Mouse (Mus musculus) forebrain, embryonic 10.5 days (tissue): ENCODE results near the gene Mllt10. TPM values are rescaled to one million over a fixed set of nuclear protein-coding genes. Genes with fewer than 3 reads are reported as not detected.

Experiments used
- DNase-seq: peaks from one replicate; pipeline ENCODE4 v3.0.0-alpha.2; 2017; ENCODE audit warnings: low spot score; ENCODE audit errors: extremely low spot score
- H3K27ac ChIP-seq: fragments of 300-500 bp; sonication (generic); 2 replicates; pipeline ENCODE4 v1.5.1; 2016; ENCODE audit warnings: mild to moderate bottlenecking
- H3K27me3 ChIP-seq: fragments of 300-500 bp; sonication (generic); 2 replicates; pipeline ENCODE4 v1.6.1; 2016; ENCODE audit warnings: mild to moderate bottlenecking; ENCODE audit not compliant: poor library complexity, severe bottlenecking
- H3K36me3 ChIP-seq: fragments of 300-500 bp; sonication (generic); replicated peaks from 2 replicates; pipeline ENCODE4 v1.6.1; 2016; ENCODE audit warnings: mild to moderate bottlenecking, moderate library complexity
- H3K4me1 ChIP-seq: fragments of 300-500 bp; sonication (generic); 2 replicates; pipeline ENCODE4 v1.6.1; 2016
- H3K4me3 ChIP-seq: fragments of 300-500 bp; sonication (generic); 2 replicates; pipeline ENCODE4 v1.5.1; 2016; ENCODE audit warnings: mild to moderate bottlenecking, moderate library complexity
- H3K9me3 ChIP-seq: fragments of 300-500 bp; sonication (generic); 2 replicates; pipeline ENCODE4 v1.6.1; 2016; ENCODE audit warnings: mild to moderate bottlenecking, moderate library complexity
- WGBS: fragments of 180-500 bp; shearing (Covaris S2); methylation state at CpG from one replicate; pipeline ENCODE4 v1.1.7; 2016; 5-methylcytosine and 5-hydroxymethylcytosine counted together
- polyA plus RNA-seq: library from polyadenylated mRNA; unstranded; fragments of >200 nt; fragmentation: Nextera tagmentation; extraction: Ambion mirVana; gene quantifications from 2 replicates; pipeline ENCODE4 v1.2.1, GENCODE M21; 2016

Mllt10 gene
- polyA plus RNA-seq, 1 experiment from 2014 or later = 65.0 TPM

DNA sequence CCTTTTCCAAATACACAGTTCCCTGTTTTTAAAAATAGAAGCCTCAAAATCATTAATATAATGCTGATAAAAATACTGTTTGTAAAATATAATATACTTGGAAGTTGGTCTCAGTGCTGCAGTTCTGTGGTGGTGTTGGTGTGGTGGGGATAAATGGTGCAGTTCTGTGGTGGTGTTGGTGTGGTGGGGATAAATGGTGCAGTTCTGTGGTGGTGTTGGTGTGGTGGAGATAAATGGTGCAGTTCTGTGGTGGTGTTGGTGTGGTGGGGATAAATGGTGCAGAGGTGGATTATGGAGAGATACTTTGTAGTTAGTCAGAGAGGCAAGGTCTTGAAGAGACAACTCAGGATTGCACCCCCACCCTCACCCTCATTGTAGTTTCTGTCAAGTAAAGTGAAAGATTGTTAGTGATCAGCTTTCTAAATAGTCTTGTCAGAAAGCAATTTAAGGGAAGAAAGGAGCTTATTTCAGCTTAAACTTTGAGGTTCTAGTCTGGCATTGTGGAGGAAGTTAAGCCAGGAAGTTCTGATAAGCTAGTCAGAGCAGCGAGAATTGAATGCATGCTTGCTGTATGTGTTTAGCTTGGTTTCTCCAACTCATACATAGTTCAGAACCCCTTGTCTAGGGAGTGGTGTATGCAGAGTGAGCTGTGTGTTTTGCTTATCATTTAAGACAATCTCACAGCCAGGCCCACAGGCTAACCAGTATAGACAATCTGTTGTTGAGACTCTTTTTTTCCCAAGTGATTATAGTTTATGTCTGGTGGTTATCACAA lies 114.3 kb downstream of the Mllt10 start:
- no peaks in the 10 kb centered on the region for H3K9me3 ChIP-seq
- DNase-seq = no peak
- 86% methylated on average over 1 of the region's 1 CpGs for WGBS
- no peak overlapping the region for H3K27ac ChIP-seq
- no peak overlapping the region for H3K4me3 ChIP-seq
- H3K27me3 ChIP-seq = no peaks in the 10 kb centered on the region
- no peaks in the 10 kb centered on the region for H3K4me1 ChIP-seq
- peaks cover 38% of the 10 kb centered on the region for H3K36me3 ChIP-seq

- WGBS = 52% methylated on average over 1 of the region's 1 CpGs
- H3K9me3 ChIP-seq = no peaks in the 10 kb centered on the region
- H3K27me3 ChIP-seq = no peaks in the 10 kb centered on the region
- H3K4me1 ChIP-seq = no peaks in the 10 kb centered on the region
- H3K4me3 ChIP-seq = no peak overlapping the region
- H3K27ac ChIP-seq = no peak overlapping the region
- no peak for DNase-seq
- peaks cover 69% of the 10 kb centered on the region for H3K36me3 ChIP-seq
Observed at GRCm38 (mm10) chr2:18175234-18175633, 120.2 kb downstream of the Mllt10 start.

GRCm38 (mm10) chr2:18176235-18176634 lies 121.2 kb downstream of the Mllt10 start:
- no peaks in the 10 kb centered on the region for H3K27me3 ChIP-seq
- WGBS = 91% methylated on average over 3 of the region's 3 CpGs
- H3K36me3 ChIP-seq = peaks cover 77% of the 10 kb centered on the region
- DNase-seq = no peak
- H3K27ac ChIP-seq = no peak overlapping the region
- no peaks in the 10 kb centered on the region for H3K9me3 ChIP-seq
- no peak overlapping the region for H3K4me3 ChIP-seq
- no peaks in the 10 kb centered on the region for H3K4me1 ChIP-seq

- WGBS = 95% methylated on average over 5 of the region's 5 CpGs
Observed at GRCm38 (mm10) chr2:18180323-18180722, 125.3 kb downstream of the Mllt10 start.

GRCm38 (mm10) chr2:18181631-18182030 lies 126.6 kb downstream of the Mllt10 start:
- 92% methylated on average over 3 of the region's 3 CpGs for WGBS
- H3K9me3 ChIP-seq = no peaks in the 10 kb centered on the region
- no peak overlapping the region for H3K4me3 ChIP-seq
- H3K27ac ChIP-seq = no peak overlapping the region
- peaks cover 88% of the 10 kb centered on the region for H3K36me3 ChIP-seq
- H3K27me3 ChIP-seq = no peaks in the 10 kb centered on the region
- no peak for DNase-seq
- H3K4me1 ChIP-seq = no peaks in the 10 kb centered on the region

More at GRCm38 (mm10) chr2:18180323-18180722, 125.3 kb downstream of the Mllt10 start:
- H3K4me3 ChIP-seq = no peak overlapping the region
- no peaks in the 10 kb centered on the region for H3K27me3 ChIP-seq
- DNase-seq = no peak
- H3K4me1 ChIP-seq = no peaks in the 10 kb centered on the region
- peaks cover 85% of the 10 kb centered on the region for H3K36me3 ChIP-seq
- H3K27ac ChIP-seq = no peak overlapping the region
- no peaks in the 10 kb centered on the region for H3K9me3 ChIP-seq

- H3K9me3 ChIP-seq = no peaks in the 10 kb centered on the region
- no peaks in the 10 kb centered on the region for H3K27me3 ChIP-seq
- H3K36me3 ChIP-seq = peaks cover 88% of the 10 kb centered on the region
- no peak for DNase-seq
- H3K27ac ChIP-seq = no peak overlapping the region
- no peak overlapping the region for H3K4me3 ChIP-seq
- H3K4me1 ChIP-seq = no peaks in the 10 kb centered on the region
Observed at GRCm38 (mm10) chr2:18183079-18183478, 128.0 kb downstream of the Mllt10 start.

GRCm38 (mm10) chr2:18188367-18188766 lies 133.3 kb downstream of the Mllt10 start:
- H3K36me3 ChIP-seq = peaks cover 95% of the 10 kb centered on the region
- no peak overlapping the region for H3K27ac ChIP-seq
- DNase-seq = no peak

DNA sequence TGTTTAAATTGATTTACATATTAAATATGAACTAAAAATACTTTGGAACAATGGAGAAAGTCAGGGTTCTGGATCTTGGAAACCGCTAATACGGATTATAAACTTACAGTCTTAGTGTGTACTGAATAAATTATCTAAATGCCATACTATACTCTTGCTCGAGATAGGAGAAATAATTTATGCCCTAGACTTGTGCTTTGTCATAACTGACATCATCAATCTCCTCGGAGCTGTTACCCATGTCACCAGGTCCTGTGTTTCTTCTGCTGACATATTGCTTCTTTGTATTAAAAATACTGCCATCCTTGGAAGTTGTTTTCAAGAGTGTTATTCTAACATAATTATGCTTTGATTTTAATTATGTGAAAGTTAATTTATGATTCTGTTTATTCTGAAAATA lies 140.2 kb downstream of the Mllt10 start:
- Histone ChIP-seq H3K27me3 (no peaks in the 10 kb centered on the region), H3K4me3 (no peak overlapping the region), H3K9me3 (no peaks in the 10 kb centered on the region), H3K36me3 (peaks cover 90% of the 10 kb centered on the region), H3K27ac (no peak overlapping the region), H3K4me1 (no peaks in the 10 kb centered on the region; the same call in 1 of the 2 replicates)
- WGBS = 92% methylated on average over 4 of the region's 4 CpGs
- DNase-seq = no peak

More at GRCm38 (mm10) chr2:18188367-18188766, 133.3 kb downstream of the Mllt10 start:
- H3K27me3 ChIP-seq = no peaks in the 10 kb centered on the region
- 96% methylated on average over 2 of the region's 2 CpGs for WGBS
- no peaks in the 10 kb centered on the region for H3K9me3 ChIP-seq
- H3K4me1 ChIP-seq = no peaks in the 10 kb centered on the region
- H3K4me3 ChIP-seq = no peak overlapping the region

- Histone ChIP-seq H3K27ac (no peak overlapping the region), H3K9me3 (no peaks in the 10 kb centered on the region), H3K27me3 (no peaks in the 10 kb centered on the region), H3K36me3 (peaks cover 90% of the 10 kb centered on the region), H3K4me1 (no peaks in the 10 kb centered on the region; the same call in 1 of the 2 replicates), H3K4me3 (no peak overlapping the region)
- 94% methylated on average over 3 of the region's 3 CpGs for WGBS
- no peak for DNase-seq
Observed at GRCm38 (mm10) chr2:18195691-18196396, 140.8 kb downstream of the Mllt10 start.

GRCm38 (mm10) chr2:18201820-18202462 lies 146.9 kb downstream of the Mllt10 start:
- 91% methylated on average over 1 of the region's 1 CpGs for WGBS
- peaks cover 98% of the 10 kb centered on the region for H3K36me3 ChIP-seq

DNA sequence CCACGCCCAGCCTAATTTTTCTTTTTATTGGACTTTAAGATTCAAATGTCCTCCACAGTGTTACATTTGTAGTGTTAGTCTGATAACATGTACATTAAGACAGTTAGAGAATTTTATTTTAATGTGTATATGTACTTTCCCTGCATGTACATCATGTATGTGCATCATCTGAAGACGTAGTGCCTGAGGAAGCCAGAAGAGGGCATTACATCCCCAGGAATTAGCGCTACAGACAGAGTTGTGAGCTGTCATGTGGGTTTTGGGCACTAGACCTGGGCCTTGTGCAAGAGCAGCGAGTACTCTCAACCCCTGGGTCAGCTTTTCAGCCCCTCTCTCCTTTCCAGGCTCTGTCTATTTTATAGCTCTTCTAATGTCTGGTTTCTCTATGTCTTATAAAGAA lies 147.9 kb downstream of the Mllt10 start:
- Histone ChIP-seq H3K4me1 (peaks cover 3% of the 10 kb centered on the region; the same call in 1 of the 2 replicates), H3K27me3 (no peaks in the 10 kb centered on the region), H3K4me3 (no peak overlapping the region), H3K27ac (no peak overlapping the region), H3K9me3 (no peaks in the 10 kb centered on the region), H3K36me3 (peaks cover 96% of the 10 kb centered on the region)
- no peak for DNase-seq
- whole genome bisulfite sequencing = 96% methylated on average over 4 of the region's 4 CpGs

More at GRCm38 (mm10) chr2:18201820-18202462, 146.9 kb downstream of the Mllt10 start:
- DNase-seq = no peak
- H3K9me3 ChIP-seq = no peaks in the 10 kb centered on the region
- H3K27me3 ChIP-seq = no peaks in the 10 kb centered on the region
- H3K4me3 ChIP-seq = no peak overlapping the region
- peaks cover 3% of the 10 kb centered on the region for H3K4me1 ChIP-seq
- H3K27ac ChIP-seq = no peak overlapping the region

GRCm38 (mm10) chr2:18205118-18205517 lies 150.1 kb downstream of the Mllt10 start:
- 75% methylated on average over 3 of the region's 3 CpGs for WGBS
- H3K4me1 ChIP-seq = peaks cover 3% of the 10 kb centered on the region; the same call in 1 of the 2 replicates
- no peak overlapping the region for H3K27ac ChIP-seq
- H3K4me3 ChIP-seq = no peak overlapping the region
- peak; percentile 55 for DNase-seq
- H3K9me3 ChIP-seq = no peaks in the 10 kb centered on the region
- no peaks in the 10 kb centered on the region for H3K27me3 ChIP-seq
- H3K36me3 ChIP-seq = peaks cover 96% of the 10 kb centered on the region
